41 mouse cellular contexts compared by ENCODE assay signal in the genomic region with DNA sequence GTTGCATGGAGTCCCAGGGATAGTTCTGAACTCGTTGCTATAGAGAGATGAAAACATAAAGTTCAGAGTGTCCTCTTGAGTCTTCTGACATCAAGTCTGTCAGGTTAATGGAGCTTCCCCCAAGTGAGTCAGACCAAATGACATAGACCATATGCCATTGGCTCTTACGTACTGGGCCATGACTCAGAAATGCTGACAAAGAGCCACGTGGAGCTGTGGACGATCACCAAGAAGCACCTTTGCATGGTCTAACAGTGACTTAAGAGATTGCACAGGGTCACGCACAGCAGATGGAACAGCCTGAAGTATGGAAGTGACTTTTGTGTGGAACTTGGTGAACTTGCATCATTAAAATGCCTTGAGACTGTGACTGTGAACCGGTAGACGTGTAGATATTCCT. TPM values are rescaled to one million over a fixed set of nuclear protein-coding genes. Genes with fewer than 3 reads are reported as not detected.
"Had no signal": no experiment of that assay in that cellular context is flagged by ENCODE, and none has a peak within 500 bp of the region (broad histone marks: within the 10 kb centered on the region; RNA-seq: fewer than 3 reads in every experiment).

No protein-coding gene starts in this region.

- H3K27me3 ChIP-seq: heart, embryonic 15.5 days; hindbrain, embryonic 12.5 days had no signal

- DNase-seq: gastrocnemius, adult 2 months; gastrocnemius, postnatal 10 days; gastrocnemius, postnatal 25 days; heart, adult 2 months; heart, postnatal 14 days; heart, postnatal 36 days; kidney, adult 18-20 months; kidney, adult 8-10 months; kidney, postnatal 10 days; kidney, postnatal 25 days; kidney, postnatal 4 days; layer of hippocampus, postnatal 36 days; left cerebral cortex, postnatal 4 days; lung, adult 18-20 months had no signal

- H3K9me3 ChIP-seq: heart, embryonic 13.5 days; heart, embryonic 15.5 days; hindbrain, embryonic 12.5 days; intestine, embryonic 15.5 days; limb, embryonic 13.5 days; limb, embryonic 15.5 days; liver, embryonic 12.5 days had no signal

- H3K4me2 ChIP-seq: heart, embryonic 11.5 days; heart, embryonic 13.5 days; heart, embryonic 15.5 days; hindbrain, embryonic 12.5 days; hindbrain, embryonic 14.5 days; intestine, embryonic 15.5 days; limb, embryonic 13.5 days; limb, embryonic 15.5 days; liver, embryonic 12.5 days had no signal

- H3K27ac ChIP-seq: gastrocnemius, adult 2 months; heart, adult 2 months; heart, embryonic 13.5 days; heart, embryonic 15.5 days; hindbrain, embryonic 12.5 days; hindbrain, embryonic 14.5 days; intestine, embryonic 15.5 days; layer of hippocampus, adult 2 months; limb, embryonic 13.5 days; limb, embryonic 15.5 days; liver, embryonic 12.5 days; liver, embryonic 14.5 days had no signal

- H3K36me3 ChIP-seq: heart, embryonic 13.5 days; heart, embryonic 15.5 days; hindbrain, embryonic 12.5 days; intestine, embryonic 15.5 days; limb, embryonic 13.5 days; limb, embryonic 15.5 days; liver, embryonic 12.5 days had no signal

- H3K4me1 ChIP-seq: intestine, embryonic 15.5 days; limb, embryonic 13.5 days; liver, embryonic 12.5 days had no signal

- H3K4me3 ChIP-seq: gastrocnemius, adult 2 months; heart, adult 2 months; heart, embryonic 13.5 days; heart, embryonic 15.5 days; hindbrain, embryonic 12.5 days; intestine, embryonic 15.5 days; layer of hippocampus, adult 2 months; limb, embryonic 13.5 days; limb, embryonic 15.5 days; liver, embryonic 12.5 days had no signal

- H3K9ac ChIP-seq: heart, embryonic 13.5 days; heart, embryonic 15.5 days; hindbrain, embryonic 12.5 days; hindbrain, embryonic 14.5 days; intestine, embryonic 15.5 days; limb, embryonic 13.5 days; limb, embryonic 15.5 days; liver, embryonic 12.5 days; liver, embryonic 14.5 days had no signal

- ATAC-seq: hindbrain, embryonic 16.5 days; inflammation-experienced regulatory T-cells, adult 6 months; intestine, embryonic 15.5 days; intestine, postnatal 0 days; liver, embryonic 12.5 days had no signal

RNA-seq across cellular contexts. Expression of gene Prss54, which starts 40.2 kb away (rescaled TPM):
- total RNA-seq: gastrocnemius, adult 2 months; gastrocnemius, postnatal 10 days; gastrocnemius, postnatal 25 days; gastrocnemius, postnatal 4 days; granulocyte monocyte progenitor cell, adult 5-6 weeks; heart, adult 2 months; heart, postnatal 14 days; heart, postnatal 36 days; hematopoietic stem cell, adult 5-6 weeks; layer of hippocampus, postnatal 36 days; left cerebral cortex, adult 18-20 months; left cerebral cortex, adult 8-10 months; left cerebral cortex, postnatal 10 days; left cerebral cortex, postnatal 25 days; left cerebral cortex, postnatal 4 days; liver, adult 2 months had no signal
- polyA plus RNA-seq: heart, adult 2 months; heart, embryonic 11.5 days; heart, embryonic 13.5 days; heart, embryonic 15.5 days; heart, postnatal 0 days; hindbrain, embryonic 12.5 days; hindbrain, embryonic 14.5 days; hindbrain, embryonic 16.5 days; inflammation-experienced regulatory T-cells, adult 6 months; intestine, embryonic 15.5 days; intestine, postnatal 0 days; kidney, embryonic 14.5 days; kidney, embryonic 16.5 days; limb, embryonic 11.5 days; limb, embryonic 13.5 days; limb, embryonic 15.5 days; liver, adult 2 months; liver, embryonic 12.5 days; liver, embryonic 14.5 days; liver, embryonic 16.5 days had no signal
